Mouse (Mus musculus): ENCODE results near the gene Lhx1. TPM values are rescaled to one million over a fixed set of nuclear protein-coding genes. Genes with fewer than 3 reads are reported as not detected.

Gene Lhx1
- not detected in 2 replicates for polyA plus RNA-seq (2012; rRNA removed; ENCODE audit: low replicate concordance)

DNA sequence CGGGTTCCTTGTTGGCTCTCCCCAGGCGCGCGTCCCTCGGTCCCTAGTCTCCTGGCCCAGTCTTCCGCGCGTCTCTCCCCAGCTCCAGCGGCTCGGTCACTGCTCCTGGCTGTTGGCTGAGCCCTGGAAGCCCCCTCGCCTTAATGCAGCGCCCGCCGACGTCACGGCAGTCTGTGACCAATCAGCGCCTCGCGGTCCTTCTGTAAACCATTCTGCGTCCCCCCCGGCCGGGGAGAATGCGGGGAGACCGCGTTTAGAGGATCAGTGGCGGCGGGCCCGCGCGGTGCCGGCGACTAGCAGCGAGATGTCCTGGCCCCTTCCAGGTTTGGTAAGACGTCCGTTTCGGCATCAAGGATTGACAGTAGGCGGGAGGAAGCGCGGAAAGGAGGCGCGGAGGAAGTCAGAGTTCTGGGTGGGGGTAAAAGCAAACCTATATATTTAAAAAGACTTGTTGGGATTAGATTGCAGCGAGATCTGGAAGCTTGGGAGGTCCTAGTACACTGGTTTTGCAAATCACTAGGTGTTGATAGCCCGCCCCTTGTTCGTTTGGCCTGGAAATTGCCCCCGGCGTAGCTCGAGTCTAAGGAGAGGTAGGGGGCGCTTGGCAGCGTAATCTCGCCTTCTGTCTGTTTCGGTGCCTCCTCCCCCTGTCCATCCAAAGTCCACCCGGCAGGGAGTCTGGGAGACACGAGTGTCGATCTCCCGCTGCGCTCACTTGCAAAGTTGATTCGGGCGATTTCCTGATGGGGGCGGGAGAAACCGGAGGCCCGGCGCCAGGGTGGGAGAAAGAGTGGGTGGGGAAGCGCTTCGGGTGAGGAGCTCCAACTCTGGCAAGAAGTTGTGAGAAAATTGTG is at the start of gene Lhx1:
TSS of gene Lhx1 (minus strand) at position 115 of the 854 bp plus-strand sequence.

GRCm38 (mm10) chr11:84513171-84514116 is 11.9 kb downstream of the Lhx1 start, which contains the start of gene Aatf:
Aatf (minus strand) TSS chr11:84513522.

Other genes with a start within 250 kb of the Lhx1 start
- gene Aatf, start 12.0 kb downstream of the Lhx1 start, polyA plus RNA-seq (2012; rRNA removed; ENCODE audit: low replicate concordance): 3.3 and 4.4 TPM in 2 replicates

All from mammary gland, adult 2 months (tissue).